Mouse (Mus musculus) hindbrain, embryonic 16.5 days (tissue): ENCODE results near the gene Plin2. TPM values are rescaled to one million over a fixed set of nuclear protein-coding genes. Genes with fewer than 3 reads are reported as not detected.
"Not testable (repeated sequence)": the region's sequence is repeated elsewhere in the genome, so short reads cannot be mapped to it uniquely, and the experiment has no call there.

Experiments
- ATAC-seq: fragments of 200-750 bp; cut with Nextera tagmentation; 2 replicates; pipeline ENCODE4 v1.8.0; 2017; ENCODE audit warnings: moderate TSS enrichment, moderate library complexity
- H3K27ac ChIP-seq: fragments of 300-500 bp; sonication (generic); 2 replicates; pipeline ENCODE4 v1.5.1; 2014; ENCODE audit warnings: low read depth, mild to moderate bottlenecking, control low read depth, low read length, moderate library complexity
- H3K27me3 ChIP-seq: fragments of 300-500 bp; sonication (generic); replicated peaks from 2 replicates; pipeline ENCODE4 v1.6.1; 2014; ENCODE audit warnings: low read length; ENCODE audit not compliant: control insufficient read depth, insufficient read depth
- H3K36me3 ChIP-seq: fragments of 300-500 bp; sonication (generic); 2 replicates; pipeline ENCODE4 v1.6.1; 2014; ENCODE audit warnings: mild to moderate bottlenecking, low read length, moderate library complexity, mixed read lengths; ENCODE audit not compliant: control insufficient read depth, insufficient read depth
- H3K4me1 ChIP-seq: fragments of 300-500 bp; sonication (generic); 2 replicates; pipeline ENCODE4 v1.6.1; 2014; ENCODE audit warnings: low read depth, low read length; ENCODE audit not compliant: control insufficient read depth, insufficient read depth
- H3K4me2 ChIP-seq: fragments of 300-500 bp; sonication (generic); 2 replicates; pipeline ENCODE4 v1.6.1; 2014; ENCODE audit warnings: mild to moderate bottlenecking, low read length, control low read depth, moderate library complexity
- H3K4me3 ChIP-seq: fragments of 300-500 bp; sonication (generic); 2 replicates; pipeline ENCODE4 v1.5.1; 2014; ENCODE audit warnings: mild to moderate bottlenecking, low read length, control low read depth, moderate library complexity
- H3K9ac ChIP-seq: fragments of 300-500 bp; sonication (generic); 2 replicates; pipeline ENCODE4 v1.6.1; 2014; ENCODE audit warnings: low read depth, mild to moderate bottlenecking, control low read depth, low read length, moderate library complexity
- H3K9me3 ChIP-seq: fragments of 300-500 bp; sonication (generic); 2 replicates; pipeline ENCODE4 v1.6.1; 2014; ENCODE audit warnings: mild to moderate bottlenecking, low read length, moderate library complexity; ENCODE audit not compliant: control insufficient read depth
- WGBS: fragments of 180-500 bp; shearing (Covaris S2); extraction: QIAGEN DNeasy Blood & Tissue Kit; methylation state at CpG from one replicate; pipeline ENCODE4 v1.1.7; 2014; 5-methylcytosine and 5-hydroxymethylcytosine counted together
- polyA plus RNA-seq: library from polyadenylated mRNA; unstranded; fragments of >200 nt; fragmentation: Nextera tagmentation; extraction: Ambion mirVana; gene quantifications from 2 replicates; pipeline ENCODE4 v1.2.1, GENCODE M21; 2015

The Plin2 gene
- polyA plus RNA-seq, 1 experiment from 2014 or later: 49.5 TPM

DNA sequence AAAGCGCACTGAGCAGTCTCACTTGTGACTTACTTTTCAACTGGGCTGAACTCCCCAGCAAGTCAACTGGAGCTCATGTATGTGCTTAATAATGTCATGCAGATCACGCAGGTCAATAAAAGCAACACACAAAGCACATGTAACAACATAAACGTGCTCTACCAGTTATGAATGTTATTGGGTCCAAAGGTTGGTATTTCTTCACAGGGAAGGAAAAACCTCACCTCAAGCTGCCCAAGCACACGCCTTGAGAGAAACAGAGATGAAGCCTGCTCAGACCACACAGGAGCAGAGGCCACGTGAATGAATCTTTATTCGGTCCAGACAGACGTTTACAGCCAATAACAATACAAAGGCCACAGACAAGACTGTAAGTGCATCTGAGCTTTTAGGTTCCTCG, 13.4 kb downstream of the Plin2 start:
- 98% methylated on average over 8 of the region's 8 CpGs for WGBS
- H3K4me1 ChIP-seq, H3K27ac ChIP-seq, H3K4me2 ChIP-seq, H3K9ac ChIP-seq, H3K9me3 ChIP-seq, ATAC-seq, H3K4me3 ChIP-seq, H3K27me3 ChIP-seq: not testable (repeated sequence)
- peaks cover 26% of the 10 kb centered on the region for H3K36me3 ChIP-seq

DNA sequence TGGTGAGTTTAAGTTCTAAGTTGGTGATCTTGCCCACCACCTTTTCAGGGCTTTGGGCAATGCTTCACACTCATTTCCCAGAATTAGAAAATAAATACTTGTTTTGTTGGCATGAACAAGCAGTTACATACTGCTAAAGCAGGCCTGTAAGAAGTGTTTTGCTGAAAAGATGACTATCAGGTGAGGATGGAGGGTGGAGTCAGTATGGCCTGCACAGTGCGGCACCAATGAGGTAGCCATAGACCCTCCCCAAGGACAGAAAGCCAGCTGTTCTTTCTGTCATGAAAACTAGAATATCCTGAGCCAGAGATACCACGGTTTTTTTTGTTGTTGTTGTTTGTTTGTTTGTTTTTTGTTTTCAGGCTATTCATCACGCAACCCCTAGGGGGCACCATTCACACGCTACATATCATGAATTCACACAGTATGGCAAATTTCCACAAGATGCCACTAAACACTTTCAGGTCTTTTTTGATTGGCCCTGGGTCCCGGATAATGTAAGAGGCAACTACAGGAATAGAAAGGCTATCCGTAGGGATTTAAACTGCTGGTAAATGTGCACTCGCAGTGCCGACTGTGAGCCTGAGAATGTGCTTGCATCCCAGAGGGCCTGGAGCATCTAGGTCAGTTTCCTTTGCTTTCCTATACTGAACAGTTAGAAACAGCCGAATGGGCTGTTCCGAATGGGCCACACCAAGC, 18.0 kb downstream of the Plin2 start:
- Histone ChIP-seq H3K9ac (no peak overlapping the region), H3K4me2 (no peak overlapping the region), H3K27ac (no peak overlapping the region), H3K27me3 (no peaks in the 10 kb centered on the region), H3K9me3 (no peaks in the 10 kb centered on the region), H3K4me1 (no peaks in the 10 kb centered on the region), H3K36me3 (no peaks in the 10 kb centered on the region; the same call in 1 of the 2 replicates), H3K4me3 (no peak overlapping the region)
- ATAC-seq: no peak
- WGBS: 73% methylated on average over 10 of the region's 10 CpGs

DNA sequence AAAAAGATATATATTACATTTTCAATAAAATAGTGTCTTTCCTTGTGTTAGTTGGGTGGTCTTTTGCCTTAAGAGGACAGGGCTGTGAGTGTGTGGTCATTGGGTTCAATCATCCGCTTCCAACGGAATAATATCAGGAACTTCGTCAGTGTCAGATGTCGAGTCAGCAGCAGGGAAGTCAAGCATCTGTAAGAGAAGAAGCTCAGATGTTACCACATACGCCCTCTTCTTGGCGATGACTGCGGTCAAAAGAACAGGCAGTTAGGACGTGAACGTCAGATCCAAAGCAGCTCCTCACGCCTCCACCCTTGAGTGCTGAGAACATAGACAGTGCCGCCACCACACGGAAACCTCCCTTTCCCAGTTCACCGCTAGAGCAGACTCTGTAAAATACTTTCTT, 21.5 kb downstream of the Plin2 start:
- H3K4me3 ChIP-seq, ATAC-seq, H3K27me3 ChIP-seq, H3K9me3 ChIP-seq, H3K4me1 ChIP-seq, H3K36me3 ChIP-seq, H3K4me2 ChIP-seq, H3K27ac ChIP-seq, H3K9ac ChIP-seq: not testable (repeated sequence)
- 90% methylated on average over 9 of the region's 13 CpGs for WGBS

DNA sequence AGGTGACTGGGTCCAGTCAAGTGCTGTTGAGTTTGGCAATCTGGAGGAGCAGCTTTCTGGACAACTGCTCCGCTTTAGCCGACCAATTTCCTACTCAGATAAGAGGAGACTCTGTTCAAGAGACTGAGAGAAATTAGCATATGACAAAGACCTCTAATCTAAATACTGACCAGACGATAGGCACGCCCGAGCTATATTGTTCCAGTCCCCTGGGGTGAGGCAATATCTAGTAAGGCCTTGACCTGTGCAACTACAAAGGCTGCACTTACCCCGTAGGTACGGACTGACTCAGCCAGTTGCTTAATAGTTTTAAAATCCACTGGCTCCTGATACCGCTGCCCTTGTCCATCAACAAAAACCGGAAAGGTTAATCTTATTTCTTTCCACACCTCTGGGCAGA, 32.3 kb downstream of the Plin2 start:
- H3K9ac ChIP-seq: not testable (repeated sequence)
- 88% methylated on average over 9 of the region's 9 CpGs for WGBS

DNA sequence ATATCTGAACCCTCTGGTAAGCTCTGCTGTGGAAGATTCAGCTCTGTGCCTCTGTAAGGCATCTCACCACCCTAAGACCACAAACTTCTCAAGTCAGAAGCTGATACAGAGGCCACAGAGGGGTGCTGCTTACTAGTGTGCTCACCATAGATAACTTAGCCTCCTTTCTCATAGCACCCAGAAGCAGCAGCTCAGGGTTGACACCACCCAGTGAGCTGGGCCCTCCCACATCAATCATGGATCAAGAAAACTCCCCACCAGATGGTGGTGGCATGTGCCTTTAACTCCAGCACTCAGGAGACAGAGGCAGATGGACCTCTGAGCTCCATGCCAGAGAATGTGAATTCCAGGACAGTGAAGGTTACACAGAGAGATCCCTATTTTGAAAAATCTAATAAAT, 35.0 kb downstream of the Plin2 start:
- not testable (repeated sequence) for ATAC-seq

More for the DNA sequence above, 32.3 kb downstream of the Plin2 start:
- H3K27ac ChIP-seq, H3K27me3 ChIP-seq, ATAC-seq, H3K9me3 ChIP-seq, H3K4me2 ChIP-seq, H3K4me3 ChIP-seq, H3K36me3 ChIP-seq, H3K4me1 ChIP-seq: not testable (repeated sequence)

DNA sequence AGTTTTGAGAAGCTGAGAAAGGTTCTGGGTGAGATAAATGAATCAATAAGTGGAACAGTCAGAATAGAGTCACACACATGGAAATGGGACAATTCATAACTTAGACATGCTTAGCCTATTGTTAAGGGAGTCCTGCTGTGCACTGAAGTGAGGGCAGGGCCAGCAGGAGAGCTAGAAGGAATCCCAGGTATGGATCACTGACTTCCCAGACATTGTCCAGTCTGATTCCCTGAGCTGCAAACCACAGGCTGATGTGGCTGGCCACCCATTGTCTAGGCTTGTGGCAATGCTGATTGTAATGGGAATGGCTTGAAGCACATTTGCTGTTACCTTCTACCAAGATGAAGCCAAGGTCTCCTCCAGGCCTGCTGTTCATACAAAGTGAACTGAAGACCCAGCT, 35.5 kb downstream of the Plin2 start:
- H3K36me3 ChIP-seq, H3K4me2 ChIP-seq, H3K4me1 ChIP-seq, H3K4me3 ChIP-seq, H3K27ac ChIP-seq, ATAC-seq, H3K9me3 ChIP-seq, H3K27me3 ChIP-seq, H3K9ac ChIP-seq: not testable (repeated sequence)

More for the DNA sequence above, 35.0 kb downstream of the Plin2 start:
- not testable (repeated sequence) for H3K27me3 ChIP-seq, H3K9ac ChIP-seq, H3K4me1 ChIP-seq, H3K36me3 ChIP-seq, H3K4me2 ChIP-seq, H3K4me3 ChIP-seq, H3K9me3 ChIP-seq, H3K27ac ChIP-seq

DNA sequence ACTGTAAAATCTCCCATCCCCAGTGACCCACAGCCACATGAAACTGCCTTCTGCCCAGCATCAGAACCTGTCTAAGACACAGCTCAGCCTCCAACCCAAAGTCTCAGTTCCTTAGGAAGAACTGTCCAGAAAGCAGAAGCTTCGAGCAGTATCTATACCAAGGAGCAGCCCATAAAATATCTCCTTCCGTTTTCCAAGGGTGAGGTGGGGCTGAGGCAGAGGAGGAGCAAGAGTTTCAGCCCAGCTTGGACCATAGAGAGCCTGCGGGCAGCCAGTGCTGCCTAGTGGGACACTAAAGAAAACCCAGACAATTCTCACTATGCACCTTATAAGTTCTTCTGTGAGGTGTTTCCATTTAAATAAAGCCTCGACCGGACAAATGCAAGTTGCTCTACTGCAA, 37.3 kb downstream of the Plin2 start:
- H3K9ac ChIP-seq, H3K27me3 ChIP-seq, H3K4me2 ChIP-seq, H3K36me3 ChIP-seq, H3K4me1 ChIP-seq, H3K27ac ChIP-seq, H3K9me3 ChIP-seq, H3K4me3 ChIP-seq, ATAC-seq: not testable (repeated sequence)
- WGBS: 66% methylated on average over 4 of the region's 5 CpGs

DNA sequence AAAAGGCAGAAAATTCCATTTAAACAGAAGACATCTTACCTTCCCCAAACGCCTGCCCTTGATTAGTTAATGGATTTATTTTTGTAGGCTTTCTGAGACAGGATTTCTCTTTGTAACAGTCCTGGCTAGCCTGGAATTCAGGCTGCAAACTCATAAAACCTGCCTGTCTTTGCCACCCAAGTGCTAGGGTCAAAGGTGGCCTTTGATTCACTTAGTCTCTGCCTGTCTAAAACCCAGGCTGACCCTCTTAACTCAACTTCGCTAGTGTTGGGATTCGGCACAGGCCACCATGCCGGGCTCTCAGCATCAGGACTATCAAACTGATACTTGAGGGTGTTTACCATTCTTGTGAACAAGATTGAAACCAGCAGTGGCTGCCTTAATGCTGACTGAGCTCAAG, 38.0 kb downstream of the Plin2 start:
- no peaks in the 10 kb centered on the region for H3K4me1 ChIP-seq
- no peak overlapping the region for H3K4me3 ChIP-seq
- H3K36me3 ChIP-seq: no peaks in the 10 kb centered on the region
- H3K4me2 ChIP-seq: no peak overlapping the region
- H3K27ac ChIP-seq: no peak overlapping the region
- no peak for ATAC-seq
- H3K27me3 ChIP-seq: no peaks in the 10 kb centered on the region
- 76% methylated on average over 4 of the region's 4 CpGs for WGBS
- H3K9ac ChIP-seq: no peak overlapping the region
- H3K9me3 ChIP-seq: no peaks in the 10 kb centered on the region

DNA sequence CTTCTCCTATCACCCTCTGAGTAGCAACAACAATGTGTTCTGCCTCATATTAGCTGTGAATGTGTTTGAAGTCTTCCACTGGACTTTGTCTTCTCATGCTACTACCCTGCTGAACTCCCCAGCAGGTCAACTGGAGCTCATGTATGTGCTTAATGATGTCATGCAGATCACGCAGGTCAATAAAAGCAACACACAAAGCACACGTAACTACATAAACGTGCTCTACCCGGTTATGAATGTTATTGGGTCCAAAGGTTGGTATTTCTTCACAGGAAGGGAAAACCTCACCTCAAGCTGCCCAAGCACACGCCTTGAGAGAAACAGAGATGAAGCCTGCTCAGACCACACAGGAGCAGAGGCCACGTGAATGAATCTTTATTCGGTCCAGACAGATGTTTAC, 43.4 kb downstream of the Plin2 start:
- not testable (repeated sequence) for H3K36me3 ChIP-seq, H3K9ac ChIP-seq, ATAC-seq, H3K9me3 ChIP-seq, H3K27me3 ChIP-seq, H3K4me2 ChIP-seq, H3K27ac ChIP-seq, H3K4me3 ChIP-seq, H3K4me1 ChIP-seq
- 91% methylated on average over 7 of the region's 7 CpGs for WGBS

DNA sequence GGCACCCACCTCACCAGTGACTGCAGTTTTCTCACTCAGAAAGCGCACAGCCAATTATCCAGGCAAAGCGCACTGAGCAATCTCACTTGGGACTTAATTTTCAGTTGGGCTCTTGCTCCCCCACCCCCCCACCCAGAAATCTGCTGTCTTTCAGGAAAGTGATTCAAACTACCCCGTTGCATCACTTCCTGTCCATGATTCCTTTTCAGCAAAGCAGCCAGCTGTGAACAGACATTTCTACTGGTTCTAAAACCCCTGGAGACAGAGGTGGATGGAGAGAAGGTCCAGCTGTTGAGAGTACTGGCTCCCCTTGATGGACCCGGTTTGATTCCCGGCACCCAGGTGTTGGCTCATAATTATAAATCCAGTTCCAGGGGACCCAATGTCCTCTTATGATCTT, 44.4 kb downstream of the Plin2 start:
- no peak overlapping the region for H3K4me2 ChIP-seq
- H3K9ac ChIP-seq: no peak overlapping the region
- H3K4me1 ChIP-seq: no peaks in the 10 kb centered on the region
- no peaks in the 10 kb centered on the region for H3K9me3 ChIP-seq
- no peak for ATAC-seq
- H3K4me3 ChIP-seq: no peak overlapping the region
- H3K27ac ChIP-seq: no peak overlapping the region
- no peaks in the 10 kb centered on the region for H3K27me3 ChIP-seq
- no peaks in the 10 kb centered on the region for H3K36me3 ChIP-seq
- 88% methylated on average over 5 of the region's 5 CpGs for WGBS
